Mouse (Mus musculus) heart, embryonic 16.5 days (tissue): Measurements from ENCODE around the gene Hdac9. TPM values are rescaled to one million over a fixed set of nuclear protein-coding genes. Genes with fewer than 3 reads are reported as not detected.

ENCODE experiments used
- ATAC-seq: fragments of 200-750 bp; cut with Nextera tagmentation; replicated peaks from 2 replicates; pipeline ENCODE4 v1.8.0; 2017; ENCODE audit warnings: moderate number of reproducible peaks; ENCODE audit not compliant: insufficient read depth, low FRiP score; ENCODE audit errors: extremely low read depth
- H3K27ac ChIP-seq: fragments of 300-500 bp; sonication (generic); 2 replicates; pipeline ENCODE4 v1.5.1; 2014; ENCODE audit warnings: mild to moderate bottlenecking, low read length, control low read depth, moderate library complexity
- H3K27me3 ChIP-seq: fragments of 300-500 bp; sonication (generic); 2 replicates; pipeline ENCODE4 v1.6.1; 2014; ENCODE audit warnings: low read length, mixed read lengths; ENCODE audit not compliant: control insufficient read depth, insufficient read depth
- H3K36me3 ChIP-seq: fragments of 300-500 bp; sonication (generic); 2 replicates; pipeline ENCODE4 v1.6.1; 2014; ENCODE audit not compliant: control insufficient read depth, insufficient read depth
- H3K4me1 ChIP-seq: fragments of 300-500 bp; sonication (generic); 2 replicates; pipeline ENCODE4 v1.6.1; 2014; ENCODE audit warnings: low read length, mixed read lengths; ENCODE audit not compliant: control insufficient read depth, insufficient read depth
- H3K4me2 ChIP-seq: fragments of 300-500 bp; sonication (generic); 2 replicates; pipeline ENCODE4 v1.6.1; 2014; ENCODE audit warnings: low read depth, mild to moderate bottlenecking, control low read depth, low read length
- H3K4me3 ChIP-seq: fragments of 300-500 bp; sonication (generic); 2 replicates; pipeline ENCODE4 v1.5.1; 2014; ENCODE audit warnings: mild to moderate bottlenecking, control low read depth, low read length
- H3K9ac ChIP-seq: fragments of 300-500 bp; sonication (generic); 2 replicates; pipeline ENCODE4 v1.6.1; 2014; ENCODE audit warnings: low read length, control low read depth
- H3K9me3 ChIP-seq: fragments of 300-500 bp; sonication (generic); replicated peaks from 2 replicates; pipeline ENCODE4 v1.6.1; 2016; ENCODE audit warnings: low read length; ENCODE audit not compliant: control insufficient read depth
- WGBS: fragments of 180-500 bp; shearing (Covaris S2); extraction: QIAGEN DNeasy Blood & Tissue Kit; methylation state at CpG from one replicate; pipeline ENCODE4 v1.1.7; 2014; 5-methylcytosine and 5-hydroxymethylcytosine counted together
- polyA plus RNA-seq: library from polyadenylated mRNA; unstranded; fragments of >200 nt; fragmentation: Nextera tagmentation; extraction: Ambion mirVana; gene quantifications from 2 replicates; pipeline ENCODE4 v1.2.1, GENCODE M21; 2015

Hdac9 gene
- polyA plus RNA-seq, 1 experiment from 2014 or later: 21.4 TPM

DNA sequence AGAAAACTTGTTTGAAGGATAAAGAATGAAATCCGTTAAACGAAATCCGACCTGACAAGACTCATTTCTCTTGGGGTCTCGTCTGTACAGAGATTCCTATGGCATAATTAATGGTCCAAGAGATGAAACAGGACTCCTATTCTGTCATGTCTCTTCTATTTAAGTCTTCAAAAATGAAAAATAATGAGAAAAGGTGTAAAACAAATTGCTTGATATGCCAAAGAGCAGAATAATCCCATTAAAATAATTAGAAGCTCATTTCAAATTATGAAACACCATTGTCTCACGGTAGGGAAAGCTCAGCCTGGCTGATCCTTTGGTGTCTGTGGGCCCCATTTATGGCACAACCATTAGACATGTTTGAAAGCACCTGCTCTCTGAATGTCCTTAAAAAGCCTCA is 142.8 kb downstream of the Hdac9 start:
- H3K4me3 ChIP-seq: no peak overlapping the region
- no peaks in the 10 kb centered on the region for H3K9me3 ChIP-seq
- H3K27me3 ChIP-seq: no peaks in the 10 kb centered on the region
- ATAC-seq: no peak
- no peaks in the 10 kb centered on the region for H3K36me3 ChIP-seq
- H3K9ac ChIP-seq: no peak overlapping the region
- no peak overlapping the region for H3K4me2 ChIP-seq
- no peaks in the 10 kb centered on the region for H3K4me1 ChIP-seq
- 79% methylated on average over 5 of the region's 5 CpGs for WGBS
- H3K27ac ChIP-seq: no peak overlapping the region

DNA sequence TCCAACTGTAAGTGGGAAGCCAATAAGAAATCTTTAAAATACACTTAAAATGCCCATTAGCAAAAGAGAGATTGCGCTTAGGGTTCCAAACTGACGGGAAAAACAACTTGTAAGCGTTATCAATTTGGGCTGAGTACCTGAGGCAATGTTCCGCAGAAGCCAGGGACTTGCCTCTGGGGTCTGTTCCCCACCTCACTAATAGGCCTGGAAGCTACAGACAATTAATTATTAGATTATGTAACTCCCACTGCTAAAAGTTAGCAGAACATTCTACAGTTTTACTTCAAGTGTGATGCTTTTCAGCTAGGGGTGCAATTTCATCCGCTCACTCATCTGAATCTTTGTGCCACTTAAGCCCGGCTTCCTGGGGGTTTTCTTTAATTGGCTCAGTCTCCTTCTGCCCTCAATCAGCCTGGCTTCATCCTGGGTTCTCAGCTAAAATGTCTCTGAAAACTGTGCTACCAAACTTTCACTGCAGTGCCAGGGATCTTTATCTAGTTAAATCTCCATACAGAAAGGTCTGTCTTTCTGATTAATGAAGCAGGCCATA is 149.6 kb downstream of the Hdac9 start:
- no peaks in the 10 kb centered on the region for H3K36me3 ChIP-seq
- H3K9me3 ChIP-seq: no peaks in the 10 kb centered on the region
- WGBS: 85% methylated on average over 6 of the region's 6 CpGs
- no peak for ATAC-seq
- no peaks in the 10 kb centered on the region for H3K4me1 ChIP-seq
- no peaks in the 10 kb centered on the region for H3K27me3 ChIP-seq
- H3K27ac ChIP-seq: no peak overlapping the region
- no peak overlapping the region for H3K4me3 ChIP-seq
- H3K4me2 ChIP-seq: no peak overlapping the region
- no peak overlapping the region for H3K9ac ChIP-seq

DNA sequence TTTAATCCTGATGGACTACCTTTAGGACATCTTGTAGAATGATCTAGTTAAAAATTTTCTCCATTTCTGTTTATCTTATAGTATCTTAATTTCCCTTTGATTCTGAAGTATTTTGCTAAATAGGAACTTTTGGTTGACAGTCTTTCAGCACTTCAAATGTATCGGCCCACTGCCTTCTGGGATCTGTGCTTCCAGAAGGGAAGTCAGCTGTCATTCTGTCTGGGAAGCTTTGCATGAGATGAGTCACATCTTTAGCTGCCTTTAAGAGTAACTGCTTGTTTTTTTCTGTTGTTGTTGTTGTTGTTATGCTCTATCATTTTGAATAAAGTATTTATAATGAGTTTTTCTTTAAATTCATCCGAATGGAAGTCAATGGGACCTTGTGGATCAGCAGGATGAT is 169.6 kb downstream of the Hdac9 start:
- Histone ChIP-seq H3K9ac (no peak overlapping the region), H3K27ac (no peak overlapping the region), H3K27me3 (no peaks in the 10 kb centered on the region), H3K36me3 (no peaks in the 10 kb centered on the region), H3K4me1 (no peaks in the 10 kb centered on the region), H3K4me2 (no peak overlapping the region), H3K9me3 (no peaks in the 10 kb centered on the region), H3K4me3 (no peak overlapping the region)
- ATAC-seq: no peak
- WGBS: 69% methylated on average over 2 of the region's 2 CpGs

DNA sequence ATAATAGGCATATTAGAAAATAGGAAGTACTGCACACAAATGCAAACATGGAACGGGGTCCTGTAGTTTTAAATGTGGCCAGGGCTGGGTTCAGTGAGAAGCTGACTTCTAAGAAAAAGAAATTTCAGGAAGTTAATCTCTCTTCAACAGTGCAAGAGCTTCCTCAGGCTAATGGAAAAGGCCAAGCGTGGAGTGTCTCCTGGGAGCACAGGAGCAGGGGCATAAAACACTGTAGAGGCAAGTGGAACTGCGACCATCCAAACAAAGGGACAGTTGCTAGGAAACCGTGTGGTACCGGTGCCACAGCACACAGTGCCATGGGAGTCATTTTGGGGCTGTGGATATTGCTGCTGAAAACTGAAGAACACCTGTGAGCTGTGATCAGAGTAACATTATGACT is 191.7 kb downstream of the Hdac9 start:
- no peak for ATAC-seq
- Histone ChIP-seq H3K9ac (no peak overlapping the region), H3K9me3 (no peaks in the 10 kb centered on the region), H3K4me2 (no peak overlapping the region), H3K36me3 (no peaks in the 10 kb centered on the region), H3K4me3 (no peak overlapping the region), H3K27ac (no peak overlapping the region), H3K27me3 (no peaks in the 10 kb centered on the region), H3K4me1 (peaks cover 6% of the 10 kb centered on the region; the same call in 1 of the 2 replicates)
- 56% methylated on average over 5 of the region's 5 CpGs for WGBS

DNA sequence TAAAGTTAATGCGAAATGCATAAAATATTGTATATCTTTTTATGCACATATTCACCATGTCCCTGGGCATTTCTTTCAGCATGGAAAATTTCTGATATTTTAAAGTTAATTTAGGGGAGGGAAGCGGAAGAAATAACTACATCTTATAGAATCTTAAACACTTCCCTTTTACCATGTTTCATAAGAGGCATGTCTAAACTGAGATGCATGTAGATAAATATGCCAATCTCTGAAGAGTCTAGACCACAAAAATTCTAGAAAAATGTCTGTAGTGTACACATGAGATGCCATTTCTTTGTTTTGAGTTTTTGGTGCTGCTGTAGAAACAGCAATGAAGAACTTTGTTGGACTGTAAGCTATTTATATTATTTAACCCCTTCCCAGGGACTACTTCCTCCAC is 192.6 kb downstream of the Hdac9 start:
- H3K9ac ChIP-seq: no peak overlapping the region
- H3K27me3 ChIP-seq: no peaks in the 10 kb centered on the region
- no peaks in the 10 kb centered on the region for H3K9me3 ChIP-seq
- ATAC-seq: no peak
- H3K4me2 ChIP-seq: no peak overlapping the region
- WGBS: 90% methylated on average over 2 of the region's 2 CpGs
- peaks cover 6% of the 10 kb centered on the region; the same call in 1 of the 2 replicates for H3K4me1 ChIP-seq
- H3K36me3 ChIP-seq: no peaks in the 10 kb centered on the region
- H3K27ac ChIP-seq: no peak overlapping the region
- H3K4me3 ChIP-seq: no peak overlapping the region

DNA sequence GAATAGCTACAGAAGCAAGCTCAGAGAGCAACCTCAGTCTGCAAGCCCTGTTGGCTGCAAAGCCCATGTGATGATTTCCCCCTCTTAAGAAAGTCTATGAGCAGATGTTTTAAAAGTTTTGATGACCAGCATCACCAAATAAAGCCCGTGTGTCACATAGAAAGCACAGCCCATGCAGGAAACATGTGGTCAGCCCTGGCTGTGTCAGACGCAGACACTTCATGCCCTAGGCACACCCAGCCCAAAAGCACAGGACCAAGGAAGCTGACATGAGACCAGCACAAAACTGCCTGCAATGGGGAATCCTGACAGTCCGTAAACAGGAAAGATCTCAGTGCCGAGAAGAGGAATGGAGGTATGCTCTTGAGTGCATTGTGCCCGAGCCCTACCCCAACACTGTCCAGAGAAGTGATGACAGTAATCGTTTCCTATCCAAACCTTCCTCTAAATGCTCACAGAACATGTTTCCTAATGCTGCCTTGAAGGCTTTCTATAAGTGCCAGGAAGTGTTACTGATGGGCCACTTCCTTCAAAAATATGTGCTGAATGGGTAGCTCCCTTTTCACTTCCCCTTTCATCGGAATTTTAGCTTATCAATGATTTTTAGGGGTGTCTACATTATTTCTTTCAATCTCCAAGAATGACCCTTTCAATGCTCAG is 193.9 kb downstream of the Hdac9 start:
- Histone ChIP-seq H3K36me3 (no peaks in the 10 kb centered on the region), H3K9ac (no peak overlapping the region), H3K27me3 (no peaks in the 10 kb centered on the region), H3K27ac (no peak overlapping the region; the same call in 1 of the 2 replicates), H3K4me3 (no peak overlapping the region), H3K4me1 (peaks cover 6% of the 10 kb centered on the region; the same call in 1 of the 2 replicates), H3K9me3 (no peaks in the 10 kb centered on the region), H3K4me2 (no peak overlapping the region)
- 37% methylated on average over 7 of the region's 7 CpGs for WGBS
- ATAC-seq: no peak

DNA sequence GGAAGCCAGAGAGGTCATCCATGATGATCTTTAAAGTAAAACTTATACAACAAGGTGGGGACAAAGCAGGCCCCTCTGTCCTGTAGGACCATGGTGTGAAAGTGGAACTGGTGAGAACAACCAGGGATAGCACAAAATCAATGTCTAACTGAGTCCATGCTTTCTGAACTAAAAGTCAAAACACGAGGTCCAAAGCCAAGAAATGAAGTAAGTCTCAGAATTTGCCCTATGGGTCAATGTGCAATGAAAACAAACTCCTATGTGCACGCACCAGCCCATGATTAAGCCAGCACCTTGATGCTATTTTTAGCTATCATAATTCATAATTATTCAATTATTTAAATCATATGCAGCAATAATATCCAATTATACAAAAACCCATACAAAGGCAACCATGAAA is 196.0 kb downstream of the Hdac9 start:
- Histone ChIP-seq H3K36me3 (no peaks in the 10 kb centered on the region), H3K9me3 (no peaks in the 10 kb centered on the region), H3K27ac (no peak overlapping the region), H3K27me3 (no peaks in the 10 kb centered on the region), H3K4me2 (no peak overlapping the region), H3K4me3 (no peak overlapping the region), H3K9ac (no peak overlapping the region), H3K4me1 (peaks cover 6% of the 10 kb centered on the region; the same call in 1 of the 2 replicates)
- ATAC-seq: no peak
- WGBS: 62% methylated on average over 2 of the region's 2 CpGs

DNA sequence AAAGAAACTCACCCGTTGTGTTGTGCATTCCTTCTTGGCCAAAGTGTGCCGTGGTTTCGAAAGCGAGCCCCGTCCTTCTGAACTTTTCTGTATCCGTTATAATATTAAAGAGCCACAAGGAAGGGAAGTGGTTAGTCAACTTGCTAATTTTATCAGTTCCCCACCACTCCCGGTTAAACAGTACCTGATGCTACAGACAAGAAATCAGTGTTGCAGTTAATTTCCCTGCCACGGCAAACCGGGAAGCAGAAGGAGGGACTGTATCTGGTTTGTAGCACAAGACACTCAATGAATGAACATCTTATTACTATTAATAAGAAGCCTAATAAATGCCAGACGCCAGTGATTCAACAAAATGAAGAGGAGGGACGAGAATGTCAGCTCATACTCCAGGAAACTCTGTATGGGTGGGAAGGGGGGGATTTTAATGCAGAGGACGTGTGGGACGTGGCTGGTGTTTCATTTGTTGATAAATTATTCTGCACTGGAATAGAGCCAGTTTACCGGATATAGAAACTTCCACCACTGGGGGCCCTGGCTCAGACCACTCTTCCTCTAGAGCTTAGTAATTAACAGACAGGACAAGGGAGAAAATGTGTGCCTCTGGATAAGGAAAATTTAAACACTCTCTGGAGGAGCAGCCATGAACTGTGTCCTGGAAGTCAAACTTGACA is 202.5 kb downstream of the Hdac9 start:
- peak overlapping the region; percentile 79 for H3K27ac ChIP-seq
- WGBS: 20% methylated on average over 14 of the region's 14 CpGs
- peak overlapping the region; percentile 61 for H3K4me2 ChIP-seq
- H3K4me3 ChIP-seq: peak overlapping the region; percentile 48
- H3K4me1 ChIP-seq: peaks cover 9% of the 10 kb centered on the region
- H3K27me3 ChIP-seq: no peaks in the 10 kb centered on the region
- no peaks in the 10 kb centered on the region for H3K36me3 ChIP-seq
- H3K9ac ChIP-seq: peak overlapping the region; percentile 62
- H3K9me3 ChIP-seq: no peaks in the 10 kb centered on the region
- ATAC-seq: peak; percentile 84

DNA sequence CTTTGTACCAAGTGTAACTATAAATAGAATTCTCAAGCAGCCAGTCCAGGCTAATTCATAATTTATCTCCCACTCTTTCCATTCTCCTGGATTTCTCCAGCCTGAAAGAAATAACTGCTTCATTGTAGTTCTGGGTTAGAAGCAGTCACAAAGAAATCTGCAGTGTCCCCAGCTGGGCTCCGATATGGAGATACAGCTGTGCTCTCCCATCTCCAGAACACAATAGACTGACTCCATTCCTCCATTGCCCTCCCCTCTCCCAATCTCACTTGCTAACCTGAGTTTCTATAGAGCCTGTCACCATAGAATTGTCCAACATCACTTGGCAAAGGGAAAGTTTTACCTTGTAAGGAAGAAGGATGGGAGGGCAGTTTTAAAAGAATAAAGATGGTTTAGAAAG is 218.9 kb downstream of the Hdac9 start:
- H3K4me2 ChIP-seq: peak overlapping the region; percentile 4; the same call in 1 of the 2 replicates
- H3K4me1 ChIP-seq: peaks cover 11% of the 10 kb centered on the region
- 30% methylated on average over 1 of the region's 1 CpGs for WGBS
- 0 out of 2 replicates have a peak, but pooled peaks cover 3% of the 10 kb centered on the region for H3K9me3 ChIP-seq
- H3K4me3 ChIP-seq: no peak overlapping the region
- no peak overlapping the region for H3K27ac ChIP-seq
- no peaks in the 10 kb centered on the region for H3K36me3 ChIP-seq
- no peak for ATAC-seq
- H3K9ac ChIP-seq: no peak overlapping the region
- H3K27me3 ChIP-seq: no peaks in the 10 kb centered on the region
